Mouse (Mus musculus) left cerebral cortex, postnatal 36 days (tissue): ENCODE results near the gene Ilf3. TPM values are rescaled to one million over a fixed set of nuclear protein-coding genes. Genes with fewer than 3 reads are reported as not detected.

Experiments
- DNase-seq, 2 experiments: peaks; one replicate each; pipeline ENCODE4 v3.0.0; 2021 to 2022; ENCODE audit warnings: low spot score in 2 of 2, mixed read lengths in 1 of 2
- intact Hi-C: fragments of 180-260 bp; cut with DNase I; formaldehyde crosslinking; loops from one replicate; pipeline ENCODE4 v1.15.1; 2025
- total RNA-seq, 2 experiments: library from RNA; stranded (reverse); gene quantifications; 2 replicates each; pipeline ENCODE4 v1.2.3; 2021

The Ilf3 gene
- total RNA-seq, 2 experiments from 2014 or later: 75.5 to 75.9 TPM

DNA sequence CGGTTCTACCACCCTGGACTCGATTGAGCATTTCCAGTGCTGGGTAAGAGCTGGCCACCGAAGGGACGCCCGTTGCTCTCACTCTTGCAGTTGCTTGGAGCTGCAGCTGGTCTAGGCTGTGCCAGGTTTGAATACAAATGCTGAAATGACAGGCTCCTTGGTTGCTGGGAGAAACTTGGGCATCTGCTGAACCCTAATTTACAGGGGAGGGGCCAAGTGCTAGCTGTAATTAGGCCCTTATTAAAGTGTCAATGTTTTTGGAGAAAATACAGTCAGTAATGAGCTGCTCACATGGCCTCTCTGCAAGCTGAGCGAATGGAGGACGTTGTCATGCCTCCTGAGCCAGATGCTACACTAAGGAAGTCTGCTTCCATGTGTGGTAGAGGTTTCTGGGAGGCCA lies 63.1 kb downstream of the Ilf3 start:
- intact Hi-C loops: no loop called here
- no peak for DNase-seq

DNA sequence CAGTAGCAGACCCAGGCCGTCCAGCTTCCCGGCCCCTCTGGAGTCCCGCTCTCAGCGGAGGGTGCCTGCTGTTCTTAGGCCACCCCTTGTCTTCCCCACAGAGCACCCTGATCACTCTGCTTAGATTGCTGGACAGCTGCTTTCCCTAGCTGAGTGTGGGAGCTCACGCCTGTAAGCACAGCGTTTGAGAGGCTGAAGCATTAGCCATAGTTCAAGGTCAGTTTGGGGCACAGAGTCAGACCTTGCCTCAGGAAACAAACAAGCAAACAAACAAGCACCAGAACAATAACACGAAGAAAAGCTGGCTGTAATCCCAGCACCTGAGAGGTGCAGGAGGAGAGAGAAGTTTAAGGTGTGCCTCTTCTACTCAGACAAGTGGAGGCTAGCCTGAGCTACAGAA lies 64.4 kb downstream of the Ilf3 start:
- intact Hi-C loops: no loop called here
- no peak for DNase-seq

DNA sequence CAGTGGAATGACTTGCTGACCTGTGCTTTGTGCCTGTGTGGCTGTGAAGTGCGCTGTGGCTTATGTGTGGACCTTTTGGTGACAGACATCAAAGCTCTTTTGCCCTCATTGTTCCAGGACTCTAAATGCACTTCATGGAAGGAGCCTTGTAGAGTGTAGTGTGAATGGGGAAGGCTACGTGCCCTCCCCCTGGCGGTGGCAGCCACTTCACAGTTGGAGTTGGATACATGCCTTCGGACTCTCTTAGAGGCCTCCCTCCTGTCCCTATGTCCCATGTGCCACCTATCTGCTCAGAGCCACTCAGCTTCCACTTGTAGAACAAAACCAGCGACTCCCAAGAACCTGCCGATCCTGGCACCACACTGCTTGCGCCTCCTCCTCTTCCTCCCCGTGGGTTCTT lies 66.1 kb downstream of the Ilf3 start:
- intact Hi-C loops: no loop called here
- DNase-seq: no peak

DNA sequence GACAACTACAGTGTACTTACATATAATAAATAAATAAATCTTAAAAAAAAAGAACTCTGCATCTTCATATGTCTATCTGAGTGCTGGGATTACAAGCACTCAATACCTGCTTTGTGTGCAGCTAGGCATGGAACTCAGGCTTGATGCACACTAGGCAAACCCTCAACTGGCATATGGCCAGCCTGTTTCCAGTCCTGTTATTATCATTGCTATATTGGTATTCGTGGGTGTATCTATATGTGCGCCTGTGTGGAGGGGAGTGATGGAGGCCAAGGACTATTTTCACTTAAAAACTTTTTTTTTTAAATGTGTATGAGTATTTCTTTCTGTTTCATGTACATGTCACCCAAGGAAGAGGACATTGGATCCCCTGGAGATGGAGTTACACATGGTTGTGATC lies 66.7 kb downstream of the Ilf3 start:
- intact Hi-C loops: no loop called here
- DNase-seq: no peak

DNA sequence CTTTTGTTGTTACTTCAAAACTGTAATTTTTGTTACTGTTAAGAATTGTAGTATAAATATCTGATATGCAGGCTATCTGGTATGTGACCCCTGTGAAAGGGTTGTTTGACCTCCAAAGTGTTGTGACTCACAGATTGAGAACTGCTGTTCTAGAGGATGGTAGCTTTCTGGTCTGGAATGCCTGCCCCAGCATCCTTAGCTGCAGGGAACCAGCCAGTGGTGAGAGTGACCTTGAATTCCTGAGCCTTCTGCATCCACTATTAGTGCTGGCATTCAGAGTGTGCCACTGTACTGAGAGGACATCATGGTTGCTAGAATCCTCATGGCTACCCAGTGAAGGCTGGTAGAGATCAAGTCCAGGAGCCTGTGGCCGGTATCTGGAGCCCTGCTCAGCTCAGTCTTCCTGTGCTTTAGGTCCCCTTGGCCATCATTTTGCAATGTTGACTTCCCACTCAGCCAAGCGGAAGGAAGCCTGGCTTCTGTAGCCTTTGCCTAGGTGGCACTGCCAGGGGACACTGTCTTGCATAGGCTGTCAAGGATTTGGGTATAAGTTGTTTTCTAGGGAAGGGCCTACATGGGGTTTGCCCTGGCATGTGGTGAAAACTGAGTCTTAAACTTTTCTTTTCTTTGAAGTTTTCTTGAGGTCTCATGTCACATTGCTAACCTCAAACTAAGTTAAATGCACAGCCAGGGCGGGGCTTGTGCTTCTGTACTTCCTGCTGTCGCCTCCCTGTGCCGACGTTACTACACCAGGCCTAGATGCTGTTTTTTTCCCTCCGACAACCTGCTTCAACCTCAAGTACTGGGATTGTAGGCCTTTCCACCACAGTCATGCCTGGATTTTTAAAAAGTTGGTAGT lies 68.3 kb downstream of the Ilf3 start:
- intact Hi-C loops: no loop called here
- DNase-seq: no peak

DNA sequence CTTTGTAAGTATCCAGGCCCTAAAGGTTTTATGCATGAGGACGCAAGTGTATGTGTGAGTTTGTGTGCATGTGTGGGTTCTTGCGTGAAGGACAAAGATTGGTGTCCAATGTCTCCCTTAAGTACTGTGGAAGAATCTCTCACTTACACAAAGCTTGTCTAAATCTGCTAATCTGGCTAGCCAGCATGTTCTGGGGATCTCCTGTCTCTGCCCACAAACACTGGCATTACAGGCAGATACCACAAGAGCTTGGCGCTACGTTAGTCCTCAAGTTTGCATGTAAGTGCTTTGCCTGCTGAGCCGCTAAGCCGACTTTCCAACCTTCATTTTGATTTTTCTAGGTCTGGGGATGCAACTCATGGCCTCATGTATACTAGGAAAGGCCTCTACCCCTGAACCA lies 69.9 kb downstream of the Ilf3 start:
- intact Hi-C loops: no loop called here
- no peak for DNase-seq

DNA sequence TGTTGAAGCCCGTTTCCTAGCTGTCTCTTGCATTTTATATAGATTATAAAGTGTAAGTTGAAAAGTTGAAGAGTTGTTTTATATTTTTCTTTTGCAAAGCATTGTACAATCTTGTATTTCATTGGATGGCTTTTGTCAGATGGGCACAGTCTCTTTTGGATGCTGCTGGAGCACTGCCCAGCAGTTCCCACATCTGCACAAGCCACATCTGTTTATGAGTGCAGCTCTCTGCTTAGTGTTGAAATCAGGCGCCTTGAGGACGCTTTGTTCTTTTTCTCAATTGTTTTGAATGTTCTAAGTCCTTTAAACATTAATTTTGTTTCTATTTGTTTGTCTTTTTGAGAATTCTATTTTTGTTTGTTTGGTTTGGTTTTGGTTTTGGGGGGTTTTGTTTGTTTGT lies 70.5 kb downstream of the Ilf3 start:
- no peak for DNase-seq
- intact Hi-C loops: no loop called here

DNA sequence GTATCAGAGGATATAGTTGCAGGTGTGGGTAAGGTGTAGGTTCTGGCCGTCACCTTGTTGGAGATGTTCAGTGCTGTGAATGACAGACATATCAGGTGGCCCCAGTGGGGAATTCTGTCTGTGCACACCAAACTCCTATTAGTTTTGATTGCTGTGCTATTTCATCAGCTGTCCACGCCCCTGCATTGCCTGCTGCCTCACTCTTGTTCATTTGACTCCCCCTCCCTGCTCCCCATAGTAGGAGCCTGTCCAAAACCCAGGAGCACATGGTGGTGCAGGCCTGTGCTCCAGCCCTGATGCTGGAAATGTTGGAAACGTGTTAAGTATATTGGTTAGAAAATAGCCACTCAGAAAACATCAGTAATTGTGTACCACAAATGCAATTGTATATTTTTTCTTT lies 71.8 kb downstream of the Ilf3 start:
- intact Hi-C loops: no loop called here
- DNase-seq: no peak

DNA sequence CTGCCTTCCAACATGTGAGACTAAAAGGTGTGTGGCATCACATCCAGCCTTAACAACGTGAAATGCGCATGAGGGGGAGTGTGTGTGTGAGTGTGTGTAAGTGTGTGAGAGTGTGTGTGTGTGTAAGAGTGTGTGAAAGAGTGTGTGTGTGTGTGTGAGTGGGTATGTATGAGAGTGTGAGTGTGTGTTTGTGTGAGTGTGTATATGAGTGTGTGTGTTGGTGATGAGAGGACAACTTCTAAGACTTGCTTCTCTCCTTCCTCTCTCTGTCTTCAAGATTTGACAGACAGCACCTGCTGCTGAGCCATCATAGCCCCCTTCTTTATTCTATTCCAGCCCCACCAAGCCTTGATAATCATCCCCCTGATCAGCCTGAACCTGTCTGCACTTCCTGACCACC lies 72.2 kb downstream of the Ilf3 start:
- DNase-seq: no peak
- intact Hi-C loops: no loop called here

DNA sequence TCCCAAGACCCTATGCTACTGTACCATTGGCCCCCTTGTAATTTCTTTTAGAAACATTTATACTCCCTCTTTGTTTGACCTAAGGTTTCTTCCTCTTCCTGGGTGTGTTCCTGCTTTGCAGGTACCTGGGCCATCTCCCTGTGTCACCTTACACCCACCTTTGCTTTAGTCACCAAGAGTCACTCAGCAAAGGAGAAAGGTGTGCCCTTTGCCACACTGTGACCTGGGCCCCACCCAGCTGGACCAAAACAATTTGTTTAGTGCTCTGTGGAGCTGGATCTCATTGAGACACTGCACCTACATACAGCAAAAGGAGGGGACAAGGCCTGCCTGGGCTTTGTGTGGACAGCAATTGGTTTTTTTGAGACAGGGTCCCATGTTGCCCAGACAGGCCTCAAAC lies 72.7 kb downstream of the Ilf3 start:
- intact Hi-C loops: no loop called here
- DNase-seq: no peak

DNA sequence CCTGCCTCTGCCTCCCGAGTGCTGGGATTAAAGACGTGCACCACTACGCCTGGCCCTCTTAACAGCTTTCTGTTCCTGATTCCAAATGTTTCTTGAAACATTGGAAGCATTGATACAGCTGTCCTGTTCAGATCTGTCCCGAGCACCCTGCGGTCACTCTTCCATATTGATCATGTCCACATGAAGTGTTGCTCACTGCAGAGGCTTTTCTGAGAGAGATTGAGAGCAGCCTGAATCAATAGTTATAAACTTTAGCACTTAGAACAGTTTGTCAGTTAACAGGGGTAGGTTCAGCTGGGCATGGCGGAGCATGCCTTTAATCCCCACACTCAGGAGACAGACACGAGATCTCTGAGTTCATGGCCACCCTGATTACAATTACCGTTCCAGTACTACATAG lies 76.2 kb downstream of the Ilf3 start:
- no peak for DNase-seq
- intact Hi-C loops: no loop called here

DNA sequence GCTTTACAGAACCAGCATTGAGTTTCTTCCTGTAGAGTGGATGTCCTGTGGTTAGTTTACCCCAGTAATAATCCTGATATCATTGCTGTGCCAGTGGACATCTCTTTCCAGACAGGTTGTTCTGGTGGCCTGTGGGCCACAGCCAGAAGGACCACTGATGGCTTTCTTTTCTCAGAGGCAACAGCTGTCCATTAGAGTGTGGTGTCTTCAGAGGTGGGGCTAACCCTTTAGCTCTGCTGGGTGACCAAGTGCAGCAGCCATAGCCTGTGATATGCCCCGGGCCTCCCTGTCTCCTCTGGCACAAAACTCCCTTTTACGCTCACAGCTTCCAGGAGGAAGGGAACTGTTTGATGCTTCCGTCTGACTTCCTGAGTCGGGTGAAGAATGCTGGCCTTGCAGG lies 76.9 kb downstream of the Ilf3 start:
- no peak for DNase-seq
- intact Hi-C loops: no loop called here

DNA sequence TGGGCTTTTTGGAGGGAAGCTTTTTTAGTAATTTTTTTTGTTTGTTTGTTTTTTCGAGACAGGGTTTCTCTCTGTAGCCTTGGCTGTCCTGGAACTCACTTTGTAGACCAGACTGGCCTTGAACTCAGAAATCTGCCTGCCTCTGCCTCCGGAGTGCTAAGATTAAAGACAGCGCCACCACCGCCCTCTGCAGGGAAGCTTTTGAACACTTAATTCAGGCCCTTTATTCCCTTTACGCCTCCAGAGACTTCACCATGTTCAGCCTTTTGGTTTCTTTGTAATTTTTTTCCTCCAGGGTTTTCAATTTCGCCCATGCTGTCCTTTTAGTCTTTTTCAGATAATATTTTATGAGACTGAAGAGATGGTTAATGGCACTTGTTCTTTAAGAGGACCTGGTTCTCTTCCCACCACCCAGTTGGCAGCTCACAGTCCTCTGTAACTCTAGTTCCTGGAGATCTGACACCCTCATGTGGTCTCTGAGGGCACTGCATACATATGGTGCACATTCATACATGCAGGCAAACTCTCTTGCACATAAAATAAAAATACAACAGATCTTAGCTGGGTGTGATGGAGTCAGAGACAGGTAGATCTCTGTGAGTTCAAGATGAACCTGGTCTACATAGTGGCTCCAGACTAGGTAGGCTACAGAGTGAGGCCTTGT lies 77.5 kb downstream of the Ilf3 start:
- intact Hi-C loops: no loop called here
- no peak for DNase-seq

DNA sequence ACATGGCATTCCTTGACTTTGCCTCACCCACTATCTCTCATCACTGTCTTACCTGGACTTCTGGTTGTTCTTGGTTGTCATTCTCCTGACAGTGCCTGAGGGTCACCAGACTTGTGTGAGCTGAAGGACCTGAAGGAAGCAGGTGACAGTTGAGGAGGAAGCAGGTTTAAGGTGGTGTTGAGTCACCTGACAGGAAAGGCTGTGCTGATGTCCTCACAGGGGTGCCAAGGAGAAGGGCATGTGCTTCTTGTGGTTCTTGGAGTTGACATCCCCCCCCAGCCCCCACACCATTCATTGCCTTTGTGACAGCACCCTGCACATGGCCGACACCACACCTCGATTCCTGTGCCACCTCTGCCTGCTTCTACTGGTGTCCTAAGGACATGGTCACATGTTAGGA lies 80.1 kb downstream of the Ilf3 start:
- intact Hi-C loops: no loop called here
- no peak for DNase-seq

DNA sequence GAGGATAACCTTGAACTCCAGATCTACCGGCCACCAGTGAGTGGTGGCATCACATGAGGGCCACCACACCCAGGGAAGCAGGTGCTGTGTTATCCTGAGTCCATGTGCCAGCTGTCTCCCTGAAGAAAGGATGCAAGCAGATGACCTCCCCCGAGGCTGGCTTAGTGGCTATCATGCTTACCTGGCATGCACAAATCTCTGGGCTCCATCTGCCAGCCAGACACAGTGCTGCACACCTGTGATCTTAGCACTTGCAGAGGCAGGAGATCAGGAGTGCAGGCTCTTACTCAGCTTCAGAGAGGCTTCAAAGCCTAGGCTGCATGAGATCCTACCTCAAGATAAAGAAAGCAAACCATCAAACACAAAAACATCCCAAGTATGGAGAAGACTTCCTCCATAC lies 82.0 kb downstream of the Ilf3 start:
- no peak for DNase-seq
- intact Hi-C loops: no loop called here

DNA sequence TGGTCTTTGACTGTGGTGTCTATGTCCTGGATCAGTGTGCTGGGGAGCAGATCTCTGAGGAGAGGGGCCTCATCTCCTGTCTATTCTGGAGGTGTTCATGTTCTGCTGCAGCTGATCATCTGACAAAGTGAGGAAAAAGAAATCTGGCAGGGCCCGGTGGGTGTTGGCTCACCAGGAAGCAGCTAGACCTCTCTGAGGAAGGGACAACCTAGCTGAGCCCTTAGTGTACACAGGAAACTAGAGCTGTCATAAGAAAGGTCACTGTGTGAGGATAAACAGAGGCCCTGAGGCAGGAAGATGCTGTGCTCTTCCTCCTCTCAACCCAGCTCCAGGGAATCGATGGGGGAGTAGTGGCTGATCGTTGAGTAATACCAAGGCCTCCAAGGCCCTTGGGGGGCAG lies 82.6 kb downstream of the Ilf3 start:
- intact Hi-C loops: no loop called here
- no peak for DNase-seq

DNA sequence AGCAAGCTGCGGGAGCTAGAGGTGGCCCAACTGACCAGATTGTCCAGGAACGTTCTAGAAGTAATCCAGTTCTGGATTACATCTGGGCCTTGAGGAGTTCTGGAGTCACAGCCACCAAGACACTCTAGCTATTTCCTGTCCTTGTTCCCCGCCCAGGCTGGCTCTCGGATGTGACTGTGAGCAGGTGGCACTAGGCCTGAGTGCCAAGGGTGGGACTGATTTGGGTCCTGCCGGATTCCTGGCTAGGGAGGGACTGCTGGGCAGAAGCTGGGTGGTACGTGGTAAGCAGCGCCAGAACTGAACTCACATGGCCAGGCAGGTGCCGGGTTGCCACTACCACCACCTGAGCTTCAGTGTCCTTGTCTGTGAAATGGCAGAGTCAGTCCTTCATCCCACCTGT lies 83.7 kb downstream of the Ilf3 start:
- intact Hi-C loops: no loop called here

DNA sequence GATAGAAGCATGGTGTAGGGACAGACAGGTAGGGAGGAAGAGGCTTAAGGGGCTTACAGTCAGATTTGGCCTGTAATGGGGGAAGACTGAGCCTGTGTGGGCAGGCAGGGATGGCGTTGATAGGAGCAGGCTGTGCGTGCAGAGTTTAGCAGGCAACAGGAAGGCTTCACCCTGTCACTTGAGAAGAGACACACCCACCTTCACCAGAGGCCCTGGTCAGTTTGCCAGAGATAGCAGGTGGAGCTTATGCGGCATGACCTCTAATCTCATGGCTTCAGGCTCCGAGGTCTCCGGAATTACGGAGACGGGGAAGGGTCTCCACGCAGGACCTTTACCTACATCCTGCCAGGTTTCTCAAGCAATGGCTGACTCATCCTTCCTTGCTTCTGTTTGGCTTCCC lies 84.2 kb downstream of the Ilf3 start:
- no peak for DNase-seq
- intact Hi-C loops: no loop called here

More for the DNA sequence above, 83.7 kb downstream of the Ilf3 start:
- DNase-seq: no peak

DNA sequence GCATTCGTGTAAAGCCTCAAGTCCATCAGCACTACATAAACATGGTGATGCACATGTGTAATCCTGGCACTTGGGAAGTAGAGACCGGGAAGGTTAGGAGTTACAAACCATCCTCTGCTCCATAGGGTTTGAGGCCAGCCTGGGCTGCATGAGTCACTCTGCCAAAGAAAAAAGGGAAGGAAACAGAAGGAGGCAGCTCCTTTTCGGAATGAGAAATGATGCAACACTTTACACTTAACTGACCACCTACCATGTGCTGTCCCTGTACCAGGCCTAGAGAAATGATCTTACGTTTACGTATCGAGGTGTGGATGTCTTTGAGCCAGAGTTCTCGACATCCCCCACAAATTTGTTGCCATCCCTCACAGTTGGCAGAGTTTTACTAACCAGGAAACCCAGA lies 85.3 kb downstream of the Ilf3 start:
- intact Hi-C loops: no loop called here
- DNase-seq: no peak

DNA sequence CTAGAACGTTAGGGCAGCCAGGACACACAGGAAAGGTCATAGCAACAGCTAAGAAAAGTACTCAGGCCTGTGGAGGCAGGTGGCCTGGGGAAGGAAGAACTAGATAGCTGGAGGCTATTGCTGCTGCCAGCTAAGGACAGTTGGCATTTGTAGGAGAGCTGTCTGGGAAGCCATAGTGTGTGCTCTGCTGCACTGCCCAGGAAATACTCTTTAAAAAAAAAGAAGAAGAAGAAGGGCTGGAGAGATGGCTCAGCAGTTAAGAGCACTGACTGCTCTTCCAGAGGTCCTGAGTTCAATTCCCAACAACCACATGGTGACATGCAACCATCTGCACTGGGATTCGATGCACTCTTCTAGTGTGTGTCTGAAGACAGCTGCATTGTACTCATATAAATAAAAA lies 85.8 kb downstream of the Ilf3 start:
- no peak for DNase-seq
- intact Hi-C loops: no loop called here

DNA sequence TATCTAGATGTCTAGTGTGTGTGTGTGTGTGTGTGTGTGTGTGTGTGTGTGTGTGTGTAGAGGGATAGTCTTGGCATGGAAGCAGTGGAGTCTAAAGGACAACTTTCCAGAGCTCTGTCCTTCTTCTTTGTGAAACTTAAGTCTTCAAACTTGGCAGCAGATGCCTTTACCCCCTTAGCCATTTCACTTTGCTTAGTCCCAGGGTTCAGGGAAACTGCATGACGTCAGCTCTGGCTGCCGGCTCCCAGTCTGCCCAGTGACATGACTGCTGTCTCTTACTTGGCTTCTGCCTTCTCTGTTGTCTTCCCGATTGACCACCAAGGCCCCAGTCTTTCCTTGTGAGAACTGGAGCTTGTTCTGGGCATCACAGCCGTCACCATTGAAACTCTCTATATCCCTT lies 86.9 kb downstream of the Ilf3 start:
- DNase-seq: no peak
- intact Hi-C loops: no loop called here
